Mouse (Mus musculus) ES-E14 (cell line): ENCODE data around the gene Coq4.

ENCODE experiments used
- CHD2 ChIP-seq: IDR thresholded peaks from 2 replicates; pipeline ENCODE4 v1.6.1; 2014; ENCODE audit warnings: mild to moderate bottlenecking, low read depth, low read length, inconsistent platforms
- HCFC1 ChIP-seq: IDR thresholded peaks from 2 replicates; pipeline ENCODE4 v1.6.1; 2012; ENCODE audit warnings: low read length, inconsistent platforms, borderline replicate concordance; ENCODE audit not compliant: insufficient read depth
- MAFK ChIP-seq: IDR thresholded peaks from 2 replicates; pipeline ENCODE4 v1.6.1; 2014; ENCODE audit warnings: mild to moderate bottlenecking, low read depth, low read length, inconsistent platforms; ENCODE audit not compliant: insufficient read depth
- ZC3H11A ChIP-seq: IDR thresholded peaks from 2 replicates; pipeline ENCODE4 v1.6.1; 2012; ENCODE audit warnings: low read depth, mild to moderate bottlenecking, inconsistent platforms, low read length, borderline replicate concordance
- ZNF384 ChIP-seq: IDR thresholded peaks from 2 replicates; pipeline ENCODE4 v1.6.1; 2012; ENCODE audit warnings: low read depth, low read length, inconsistent platforms

DNA sequence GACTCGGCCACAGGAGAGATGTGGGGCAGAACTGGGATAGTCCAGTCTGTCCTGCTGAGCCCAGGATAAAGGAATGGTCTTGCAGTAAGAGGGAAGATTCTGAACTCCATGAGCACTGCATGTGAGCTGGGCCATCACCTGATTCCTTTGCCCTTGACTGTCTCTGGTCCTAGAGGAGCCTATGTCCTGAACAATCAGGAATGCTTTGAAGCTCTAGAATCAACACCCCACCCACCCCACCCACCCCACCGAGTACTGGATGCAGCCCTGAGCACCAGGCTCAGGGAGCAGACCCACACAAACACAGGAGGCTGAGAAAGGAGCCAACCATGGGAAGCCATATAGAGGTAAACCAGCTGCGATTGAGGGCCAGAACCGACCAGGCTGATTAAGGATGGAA, 38.8 kb upstream of the Coq4 start:
- TF ChIP-seq HCFC1: no peak
- TF ChIP-seq CHD2: no peak
- no peak for TF ChIP-seq ZNF384
- no peak for TF ChIP-seq ZC3H11A
- TF ChIP-seq MAFK: no peak
